Mouse (Mus musculus) naive thymus-derived CD4-positive, alpha-beta T cell, adult 5 months (primary cell): ENCODE measurements around the gene Ergic3. TPM values are rescaled to one million over a fixed set of nuclear protein-coding genes. Genes with fewer than 3 reads are reported as not detected.

Experiments
- polyA plus RNA-seq: library from polyadenylated mRNA; unstranded; fragments of 100-300 nt; shearing (Covaris generic); gene quantifications from one replicate; pipeline ENCODE4 v1.2.1, GENCODE M21; 2017

Gene Ergic3
- 78.5 TPM for polyA plus RNA-seq

DNA sequence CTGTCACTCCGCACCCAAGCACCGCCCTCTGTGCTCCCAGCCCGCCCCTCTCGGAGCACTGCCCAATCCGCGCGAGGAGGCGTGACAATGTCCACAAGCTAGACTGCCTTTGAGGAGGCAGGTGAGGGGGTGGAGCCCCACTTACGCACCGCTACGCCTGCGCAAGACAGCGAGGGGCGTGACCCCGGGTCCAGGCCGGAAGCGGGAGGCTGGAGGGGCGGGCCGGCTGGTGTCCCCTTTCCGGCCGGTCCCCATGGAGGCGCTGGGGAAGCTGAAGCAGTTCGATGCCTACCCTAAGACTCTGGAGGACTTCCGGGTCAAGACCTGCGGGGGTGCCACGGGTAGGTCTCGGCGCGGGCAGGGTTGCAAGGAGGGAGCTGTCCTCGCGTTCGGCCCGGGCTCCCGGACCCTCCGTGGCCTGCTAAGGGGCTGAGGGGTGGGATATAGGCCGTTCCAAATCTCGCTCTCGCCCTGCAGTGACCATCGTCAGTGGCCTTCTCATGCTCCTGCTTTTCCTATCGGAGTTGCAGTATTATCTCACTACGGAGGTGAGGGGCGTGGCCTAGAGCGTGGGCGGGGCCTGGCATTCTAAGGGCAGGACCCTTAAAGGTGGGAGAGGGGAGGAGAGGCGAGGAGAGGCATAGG is at the start of gene Ergic3, which contains the start of gene 6430550D23Rik:
Gene Ergic3, plus strand, starts transcription at position 158 of the 645 bp plus-strand sequence.
Gene 6430550D23Rik, minus strand, starts transcription at position 90 of the 645 bp plus-strand sequence.

GRCm38 (mm10) chr2:156052816-156053215 is 45.0 kb downstream of the Ergic3 start, which contains the start of gene Fer1l4:
TSS of gene Fer1l4 (minus strand) at chr2:156052947.

GRCm38 (mm10) chr2:156065099-156066041 is 57.5 kb downstream of the Ergic3 start, which contains the start of gene Spag4:
TSS of gene Spag4 (plus strand) at chr2:156065175.

Other genes with a start within 250 kb of the Ergic3 start
- gene Mmp24, start 232.7 kb upstream of the Ergic3 start, polyA plus RNA-seq = 0.09 TPM
- gene BC029722, start 188.6 kb upstream of the Ergic3 start, polyA plus RNA-seq = 37.9 TPM
- 168 TPM for gene Eif6, start 181.1 kb upstream of the Ergic3 start, polyA plus RNA-seq
- gene Fam83c, start 173.2 kb upstream of the Ergic3 start, polyA plus RNA-seq = not detected
- 45.5 TPM for gene Uqcc1, start 77.7 kb upstream of the Ergic3 start, polyA plus RNA-seq
- gene Gm15557, start 67.3 kb upstream of the Ergic3 start, polyA plus RNA-seq = not detected
- gene Gdf5, start 62.7 kb upstream of the Ergic3 start, polyA plus RNA-seq = not detected
- 19.3 TPM for gene Cep250, start 51.6 kb upstream of the Ergic3 start, polyA plus RNA-seq
- gene 6430550D23Rik, start 68 bp upstream of the Ergic3 start, polyA plus RNA-seq = 2.7 TPM
- not detected for gene Fer1l4, start 44.9 kb downstream of the Ergic3 start, polyA plus RNA-seq
- gene Spag4, start 57.1 kb downstream of the Ergic3 start, polyA plus RNA-seq = 3.5 TPM
- 64.8 TPM for gene Cpne1, start 103.9 kb downstream of the Ergic3 start, polyA plus RNA-seq
- gene Rbm12, start 103.9 kb downstream of the Ergic3 start, polyA plus RNA-seq = 54.4 TPM
- 24.9 TPM for gene Gm28036, start 119.0 kb downstream of the Ergic3 start, polyA plus RNA-seq
- gene Romo1, start 136.0 kb downstream of the Ergic3 start, polyA plus RNA-seq = 119 TPM
- gene Nfs1, start 136.1 kb downstream of the Ergic3 start, polyA plus RNA-seq = 38.9 TPM
- 1,761 TPM for gene Rbm39, start 172.2 kb downstream of the Ergic3 start, polyA plus RNA-seq
- 97.4 TPM for gene Phf20, start 188.4 kb downstream of the Ergic3 start, polyA plus RNA-seq